Mouse (Mus musculus) heart, embryonic 15.5 days (tissue): ENCODE measurements around the gene Lrrc34. TPM values are rescaled to one million over a fixed set of nuclear protein-coding genes. Genes with fewer than 3 reads are reported as not detected.

Experiments
- ATAC-seq: fragments of 200-750 bp; cut with Nextera tagmentation; replicated peaks from 2 replicates; pipeline ENCODE4 v1.8.0; 2017; ENCODE audit warnings: low read depth, moderate TSS enrichment; ENCODE audit not compliant: insufficient number of reproducible peaks, insufficient read depth, low FRiP score
- H3K27ac ChIP-seq: fragments of 300-500 bp; sonication (generic); 2 replicates; pipeline ENCODE4 v1.5.1; 2015; ENCODE audit warnings: mild to moderate bottlenecking, inconsistent platforms
- H3K27me3 ChIP-seq: fragments of 300-500 bp; sonication (generic); 2 replicates; pipeline ENCODE4 v1.6.1; 2015; ENCODE audit warnings: inconsistent platforms
- H3K36me3 ChIP-seq: fragments of 300-500 bp; sonication (generic); 2 replicates; pipeline ENCODE4 v1.6.1; 2015; ENCODE audit warnings: mild to moderate bottlenecking, inconsistent platforms
- H3K4me1 ChIP-seq: fragments of 300-500 bp; sonication (generic); replicated peaks from 2 replicates; pipeline ENCODE4 v1.6.1; 2015; ENCODE audit warnings: inconsistent platforms
- H3K4me2 ChIP-seq: fragments of 300-500 bp; sonication (generic); 2 replicates; pipeline ENCODE4 v1.6.1; 2015; ENCODE audit warnings: inconsistent platforms, mild to moderate bottlenecking, moderate library complexity
- H3K4me3 ChIP-seq: fragments of 300-500 bp; sonication (generic); 2 replicates; pipeline ENCODE4 v1.5.1; 2015; ENCODE audit warnings: mild to moderate bottlenecking, inconsistent platforms
- H3K9ac ChIP-seq: fragments of 300-500 bp; sonication (generic); 2 replicates; pipeline ENCODE4 v1.6.1; 2015; ENCODE audit warnings: mild to moderate bottlenecking, inconsistent platforms
- H3K9me3 ChIP-seq: fragments of 300-500 bp; sonication (generic); replicated peaks from 2 replicates; pipeline ENCODE4 v1.6.1; 2016; ENCODE audit warnings: inconsistent platforms
- WGBS: fragments of 180-500 bp; shearing (Covaris S2); methylation state at CpG from one replicate; pipeline ENCODE4 v1.1.7; 2015; ENCODE audit warnings: mixed read lengths; 5-methylcytosine and 5-hydroxymethylcytosine counted together
- polyA plus RNA-seq: library from polyadenylated mRNA; unstranded; fragments of >200 nt; fragmentation: Nextera tagmentation; extraction: Ambion mirVana; gene quantifications from 2 replicates; pipeline ENCODE4 v1.2.1, GENCODE M21; 2015

Lrrc34 gene
- polyA plus RNA-seq = 0.49 and 0.74 TPM in 2 replicates

DNA sequence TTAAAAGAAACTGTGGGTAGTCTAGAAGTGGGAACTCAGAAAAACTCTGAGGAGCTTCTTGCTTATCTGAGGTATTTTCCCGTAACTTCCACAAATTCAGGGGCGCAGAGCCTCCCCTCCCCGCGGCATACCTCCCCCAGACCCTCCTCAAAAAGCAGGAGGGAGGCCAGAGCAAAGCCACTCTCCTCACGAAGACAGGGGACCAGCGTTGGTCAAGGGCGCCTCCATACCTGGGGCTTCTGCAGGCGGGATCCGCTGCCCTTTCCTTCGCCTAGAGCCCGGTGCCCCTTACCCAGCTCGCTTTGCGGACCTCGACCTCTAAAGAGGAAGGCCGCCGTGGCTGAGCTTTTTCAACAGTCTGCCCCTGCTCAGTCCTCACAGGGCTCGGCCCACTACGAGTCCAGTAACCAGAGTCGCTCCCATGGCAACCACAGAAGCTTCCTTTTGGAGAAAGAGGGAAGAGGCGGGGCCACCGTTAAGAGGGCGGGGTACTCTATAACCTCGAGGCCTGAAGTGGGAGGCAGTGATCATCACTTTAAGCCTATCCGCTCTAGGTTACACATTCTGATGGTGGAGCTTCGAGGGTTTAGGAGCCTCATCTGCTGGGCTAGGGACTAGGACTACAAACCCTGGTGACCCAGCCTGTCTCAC is at the start of gene Lrrc34:
Gene Lrrc34, minus strand, starts transcription at position 430 of the 651 bp plus-strand sequence.
- Histone ChIP-seq H3K27me3 (peaks cover 27% of the 10 kb centered on the region; the same call in 1 of the 2 replicates), H3K4me1 (peaks cover 19% of the 10 kb centered on the region), H3K9ac (peak within 1 kb of the TSS; percentile 47), H3K36me3 (no peaks in the 10 kb centered on the region), H3K4me3 (peak within 1 kb of the TSS; percentile 45), H3K9me3 (no peaks in the 10 kb centered on the region), H3K27ac (no peak within 1 kb of the TSS), H3K4me2 (peak within 1 kb of the TSS; percentile 77)
- 3% methylated on average over 25 of the region's 25 CpGs for WGBS
- peak; percentile 75 for ATAC-seq

DNA sequence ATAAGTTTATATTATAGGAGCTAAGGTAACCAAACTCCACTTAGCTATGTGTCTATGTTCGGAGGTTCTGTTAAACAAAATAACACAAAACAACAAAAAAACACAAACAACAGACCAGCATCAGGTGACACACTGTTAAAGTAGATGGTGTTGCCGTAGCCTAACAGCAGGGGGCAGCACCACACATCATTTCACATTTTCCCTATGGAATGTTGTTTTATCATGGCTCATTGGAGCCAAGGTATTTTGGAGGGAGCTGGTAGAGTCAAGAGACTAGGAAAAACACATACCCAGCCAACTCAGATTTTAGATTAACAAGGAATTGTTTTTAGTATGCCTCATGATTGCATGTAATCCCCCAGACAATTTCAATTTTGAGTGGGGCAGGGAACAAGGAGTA is 48.7 kb upstream of the Lrrc34 start:
- Histone ChIP-seq H3K9me3 (no peaks in the 10 kb centered on the region), H3K4me3 (no peak overlapping the region), H3K36me3 (no peaks in the 10 kb centered on the region), H3K4me2 (no peak overlapping the region), H3K9ac (no peak overlapping the region), H3K27ac (no peak overlapping the region), H3K4me1 (no peaks in the 10 kb centered on the region), H3K27me3 (no peaks in the 10 kb centered on the region)
- 14% methylated on average over 2 of the region's 2 CpGs for WGBS
- no peak for ATAC-seq

DNA sequence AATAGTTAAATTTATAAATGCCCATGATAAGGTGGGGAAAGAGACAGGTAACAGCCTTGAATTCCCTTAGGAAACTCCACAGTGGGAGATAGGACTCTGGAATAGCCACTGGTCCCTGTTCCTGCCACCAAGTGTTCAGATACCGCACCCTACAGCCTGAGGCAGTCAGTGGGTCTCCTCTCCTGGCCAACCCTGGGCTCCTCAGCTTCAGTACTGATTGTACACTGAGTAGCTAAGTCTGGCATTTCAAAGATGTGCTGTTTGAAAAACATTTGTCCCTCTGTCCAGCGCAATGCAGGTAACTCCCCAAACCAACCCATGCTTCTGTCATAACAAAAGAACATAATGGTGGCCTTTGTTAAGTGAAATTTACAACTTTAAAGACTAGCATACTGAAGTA is 48.0 kb upstream of the Lrrc34 start:
- Histone ChIP-seq H3K4me2 (no peak overlapping the region), H3K36me3 (no peaks in the 10 kb centered on the region), H3K4me1 (no peaks in the 10 kb centered on the region), H3K9ac (no peak overlapping the region), H3K4me3 (no peak overlapping the region), H3K27me3 (no peaks in the 10 kb centered on the region), H3K9me3 (no peaks in the 10 kb centered on the region), H3K27ac (no peak overlapping the region)
- WGBS = 87% methylated on average over 2 of the region's 2 CpGs
- no peak for ATAC-seq

DNA sequence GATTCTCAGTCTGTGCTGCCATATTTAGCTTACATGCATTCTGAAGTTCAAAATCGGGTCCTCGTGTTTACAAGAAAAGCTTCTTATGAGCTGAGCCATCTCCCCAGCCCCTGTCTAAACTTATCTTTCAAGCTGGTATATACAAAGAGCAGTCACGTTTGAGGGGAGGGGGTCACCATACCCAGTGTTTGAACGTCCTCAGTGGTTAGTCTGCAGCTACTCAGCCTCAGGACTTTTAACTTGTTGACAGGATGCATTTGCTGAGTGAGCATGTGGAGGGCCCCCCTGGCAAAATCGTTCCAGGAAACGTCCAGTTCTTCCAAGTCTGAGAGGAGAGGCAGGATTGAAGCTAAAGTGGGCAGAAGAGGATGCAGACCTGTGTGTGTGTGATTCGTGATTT is 43.3 kb upstream of the Lrrc34 start:
- 24% methylated on average over 7 of the region's 7 CpGs for whole genome bisulfite sequencing
- H3K4me1 ChIP-seq = no peaks in the 10 kb centered on the region
- no peak overlapping the region for H3K4me3 ChIP-seq
- H3K36me3 ChIP-seq = no peaks in the 10 kb centered on the region
- no peak overlapping the region for H3K9ac ChIP-seq
- no peak overlapping the region for H3K27ac ChIP-seq
- no peak overlapping the region for H3K4me2 ChIP-seq
- ATAC-seq = no peak
- no peaks in the 10 kb centered on the region for H3K27me3 ChIP-seq
- no peaks in the 10 kb centered on the region for H3K9me3 ChIP-seq

DNA sequence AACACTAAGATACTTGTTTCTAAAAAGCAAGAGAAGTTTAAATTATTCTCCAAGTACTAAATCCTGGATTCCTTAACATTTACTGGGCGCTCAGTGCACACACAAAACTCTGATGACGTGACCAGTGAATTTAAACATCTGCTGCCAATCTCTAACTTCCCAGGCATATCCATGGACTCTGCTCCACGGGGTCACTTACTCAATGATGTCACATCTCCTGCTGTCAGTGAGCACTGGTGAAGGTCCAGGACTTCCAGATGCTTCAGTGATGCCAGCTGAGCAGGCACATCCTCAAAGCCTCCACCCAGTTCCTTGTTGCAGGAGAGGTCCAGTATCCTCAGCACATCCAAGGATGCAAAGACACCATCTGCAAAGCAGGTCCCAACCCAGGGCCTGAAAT is 39.5 kb upstream of the Lrrc34 start:
- Histone ChIP-seq H3K4me3 (no peak overlapping the region), H3K4me2 (no peak overlapping the region), H3K9ac (no peak overlapping the region), H3K36me3 (no peaks in the 10 kb centered on the region), H3K4me1 (no peaks in the 10 kb centered on the region), H3K27me3 (no peaks in the 10 kb centered on the region), H3K27ac (no peak overlapping the region), H3K9me3 (no peaks in the 10 kb centered on the region)
- 58% methylated on average over 3 of the region's 3 CpGs for WGBS
- no peak for ATAC-seq

DNA sequence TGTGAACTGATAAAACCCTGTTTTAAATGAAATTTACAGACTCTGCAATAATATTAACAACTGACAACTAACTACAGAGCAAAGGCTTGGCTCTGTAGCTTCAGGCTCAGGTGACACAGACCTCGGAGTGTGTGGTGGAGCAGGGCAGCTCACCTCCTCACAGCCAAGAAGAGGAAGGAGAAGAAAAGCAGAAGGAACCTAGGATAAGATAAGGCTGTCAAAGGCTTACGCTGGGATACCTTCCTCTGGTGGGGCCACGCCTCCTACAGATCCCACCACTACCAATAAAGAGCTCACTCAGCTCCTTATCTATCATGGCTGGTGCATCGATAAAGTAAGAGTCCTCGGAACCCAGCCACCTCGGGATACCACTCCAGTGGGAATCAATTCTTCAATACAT is 35.5 kb upstream of the Lrrc34 start:
- no peak for ATAC-seq
- Histone ChIP-seq H3K4me2 (no peak overlapping the region), H3K4me1 (no peaks in the 10 kb centered on the region), H3K4me3 (no peak overlapping the region), H3K36me3 (no peaks in the 10 kb centered on the region), H3K27me3 (no peaks in the 10 kb centered on the region), H3K9me3 (no peaks in the 10 kb centered on the region), H3K9ac (no peak overlapping the region), H3K27ac (no peak overlapping the region)
- WGBS = 33% methylated on average over 6 of the region's 6 CpGs

DNA sequence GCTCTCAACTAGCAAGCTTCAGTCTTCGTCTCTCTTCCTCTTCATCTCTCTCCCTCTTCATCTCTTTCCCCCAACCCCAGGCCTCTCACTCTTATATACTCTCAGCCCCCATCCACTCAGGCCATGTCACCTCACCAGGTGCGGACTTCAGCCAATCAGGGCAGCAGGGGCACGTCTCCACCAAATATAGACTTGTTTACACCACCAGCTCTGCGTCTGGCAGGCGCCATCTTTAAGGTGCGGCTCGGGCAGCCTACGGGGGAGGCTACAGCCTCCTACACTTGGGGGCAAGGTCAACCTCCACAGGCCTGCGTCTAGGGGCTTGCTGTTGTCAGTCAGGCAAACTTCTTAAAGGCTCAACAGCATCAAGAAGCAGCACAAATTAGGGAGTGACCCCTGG is 10.8 kb upstream of the Lrrc34 start:
- Histone ChIP-seq H3K27me3 (no peaks in the 10 kb centered on the region), H3K4me1 (no peaks in the 10 kb centered on the region), H3K4me2 (no peak overlapping the region), H3K9me3 (no peaks in the 10 kb centered on the region), H3K4me3 (no peak overlapping the region), H3K27ac (no peak overlapping the region), H3K36me3 (no peaks in the 10 kb centered on the region), H3K9ac (no peak overlapping the region)
- no peak for ATAC-seq
- 80% methylated on average over 9 of the region's 9 CpGs for WGBS

DNA sequence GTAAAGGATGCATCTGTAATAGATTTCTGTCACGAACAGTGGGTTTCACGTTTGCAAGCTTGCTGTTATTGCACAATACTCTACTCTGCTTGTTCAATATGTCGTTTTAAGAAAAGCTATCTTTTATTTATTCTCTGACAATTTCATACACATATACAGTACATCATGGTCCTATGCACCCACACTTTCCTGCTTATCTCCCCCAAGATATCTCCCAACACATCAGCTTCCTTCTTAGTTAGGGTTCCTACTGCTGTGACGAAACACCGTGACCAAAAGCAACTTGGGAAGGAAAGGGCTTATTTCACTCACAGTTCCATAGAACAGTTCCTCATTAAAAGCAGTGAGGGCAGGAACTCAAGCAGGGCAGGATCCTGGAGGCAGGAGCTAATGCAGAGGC is 8.3 kb upstream of the Lrrc34 start:
- H3K36me3 ChIP-seq = no peaks in the 10 kb centered on the region
- no peak overlapping the region for H3K27ac ChIP-seq
- H3K27me3 ChIP-seq = peaks cover 3% of the 10 kb centered on the region; the same call in 1 of the 2 replicates
- H3K4me2 ChIP-seq = no peak overlapping the region
- H3K4me3 ChIP-seq = no peak overlapping the region
- no peak overlapping the region for H3K9ac ChIP-seq
- WGBS = 82% methylated on average over 5 of the region's 5 CpGs
- ATAC-seq = no peak
- no peaks in the 10 kb centered on the region for H3K9me3 ChIP-seq
- H3K4me1 ChIP-seq = peaks cover 1% of the 10 kb centered on the region; the same call in 1 of the 2 replicates

DNA sequence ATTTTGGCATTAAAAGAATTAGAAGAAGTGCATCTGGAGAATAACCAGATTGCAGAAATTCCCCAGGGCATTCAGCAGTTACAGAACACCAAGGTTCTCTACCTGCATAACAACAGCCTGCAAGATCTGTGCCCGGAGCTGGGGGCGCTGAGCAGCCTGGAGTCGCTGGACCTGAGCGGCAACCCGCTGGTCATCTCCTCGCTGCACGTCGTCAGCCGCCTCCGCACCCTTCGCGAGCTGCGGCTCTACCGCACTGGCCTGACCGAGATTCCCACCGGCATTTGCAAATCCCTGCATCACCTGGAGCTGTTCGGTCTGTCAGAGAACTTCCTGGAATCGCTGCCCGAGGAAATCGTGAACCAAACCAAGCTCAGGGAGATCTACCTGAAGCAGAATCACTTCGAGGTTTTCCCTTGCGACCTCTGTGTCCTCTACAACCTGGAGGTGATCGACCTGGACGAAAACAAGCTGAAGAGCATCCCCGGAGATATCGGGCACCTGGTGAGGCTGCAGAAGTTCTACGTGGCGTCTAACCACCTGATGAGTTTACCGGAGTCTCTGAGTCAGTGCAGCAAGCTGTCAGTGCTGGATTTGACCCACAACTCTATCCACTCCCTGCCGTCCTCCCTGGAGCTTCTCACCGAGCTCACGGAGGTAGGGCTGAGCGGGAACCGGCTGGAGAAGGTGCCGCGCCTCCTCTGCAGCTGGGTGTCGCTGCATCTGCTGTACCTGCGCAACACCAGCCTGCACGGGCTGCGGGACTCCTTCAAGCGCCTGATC is 2.6 kb upstream of the Lrrc34 start:
- Histone ChIP-seq H3K36me3 (no peaks in the 10 kb centered on the region), H3K4me1 (peaks cover 19% of the 10 kb centered on the region), H3K27me3 (peaks cover 27% of the 10 kb centered on the region; the same call in 1 of the 2 replicates), H3K27ac (no peak overlapping the region), H3K9ac (peak overlapping the region; percentile 19; the same call in 1 of the 2 replicates), H3K4me3 (peak overlapping the region; percentile 47), H3K9me3 (no peaks in the 10 kb centered on the region), H3K4me2 (peak overlapping the region; percentile 85)
- 0 out of 2 replicates have a peak, but pooled peaks have one; percentile 31 for ATAC-seq
- WGBS = 1% methylated on average over 41 of the region's 41 CpGs

DNA sequence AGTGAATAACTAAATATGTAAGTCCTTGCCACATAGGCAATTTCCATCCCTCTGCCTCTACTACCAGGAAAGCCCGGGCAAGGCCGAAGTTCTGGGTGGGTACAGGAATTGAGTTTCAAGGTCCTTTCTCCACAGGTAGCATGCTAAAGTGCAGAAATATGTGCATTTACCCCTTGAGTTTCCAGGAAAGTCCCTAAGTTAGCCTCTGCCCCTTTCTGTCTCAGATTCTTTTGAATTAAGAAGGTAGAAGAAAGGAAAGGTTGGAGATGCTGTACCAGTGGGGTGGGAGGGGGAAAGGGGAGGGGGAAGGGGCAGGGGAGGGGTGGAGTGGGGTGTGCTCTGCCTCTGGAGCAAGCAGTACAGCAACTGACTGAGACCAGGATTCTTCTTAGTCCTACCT is 797 bp upstream of the Lrrc34 start:
- Histone ChIP-seq H3K4me3 (no peak overlapping the region), H3K9me3 (no peaks in the 10 kb centered on the region), H3K27ac (no peak overlapping the region), H3K36me3 (no peaks in the 10 kb centered on the region), H3K27me3 (peaks cover 27% of the 10 kb centered on the region; the same call in 1 of the 2 replicates), H3K4me1 (peaks cover 19% of the 10 kb centered on the region), H3K4me2 (no peak overlapping the region), H3K9ac (no peak overlapping the region)
- ATAC-seq = no peak
- WGBS = 94% methylated on average over 2 of the region's 2 CpGs

DNA sequence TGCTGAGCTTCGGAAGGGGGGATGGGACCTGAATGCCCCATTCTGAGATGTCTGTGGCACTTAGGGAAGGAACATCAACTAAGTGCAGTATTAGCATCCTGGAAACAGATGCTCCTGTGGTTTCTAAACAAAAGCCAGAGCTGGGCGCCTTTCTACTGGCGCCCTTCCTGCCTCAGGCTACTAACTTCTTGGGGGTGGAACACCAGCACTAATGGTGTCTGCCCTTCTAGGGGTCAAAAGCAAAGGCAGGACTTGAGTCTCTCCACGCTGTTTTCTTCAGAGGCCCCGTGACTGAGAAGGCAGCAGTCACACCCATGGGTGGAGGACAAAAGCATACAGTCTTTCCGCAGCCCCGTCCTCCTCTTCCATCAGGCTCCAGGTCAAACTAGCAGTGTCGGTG is 908 bp downstream of the Lrrc34 start:
- no peak overlapping the region for H3K4me2 ChIP-seq
- H3K27me3 ChIP-seq = peaks cover 27% of the 10 kb centered on the region; the same call in 1 of the 2 replicates
- ATAC-seq = no peak
- no peak overlapping the region for H3K9ac ChIP-seq
- no peaks in the 10 kb centered on the region for H3K36me3 ChIP-seq
- H3K27ac ChIP-seq = no peak overlapping the region
- no peak overlapping the region for H3K4me3 ChIP-seq
- 53% methylated on average over 8 of the region's 8 CpGs for WGBS
- no peaks in the 10 kb centered on the region for H3K9me3 ChIP-seq
- H3K4me1 ChIP-seq = peaks cover 19% of the 10 kb centered on the region
